Mouse (Mus musculus) liver, adult 2 months (tissue): ENCODE data around the gene Fam76a.

Experiments used
- CTCF ChIP-seq: fragments of 200-500 bp; IDR thresholded peaks from 2 replicates; pipeline ENCODE4 v1.5.1; 2011; ENCODE audit warnings: low read depth, low read length, control low read depth
- POLR2A ChIP-seq: fragments of 200-500 bp; IDR thresholded peaks from 2 replicates; pipeline ENCODE4 v1.6.1; 2011; ENCODE audit warnings: low read length, control low read depth; ENCODE audit not compliant: insufficient read depth; ENCODE audit errors: extremely low read depth

- no peak for TF ChIP-seq CTCF
- TF ChIP-seq POLR2A: no peak
These were observed 16.5 kb downstream of the Fam76a start for GRCm38 (mm10) chr4:132905843-132906360.
